Mouse (Mus musculus) myocyte (in vitro differentiated cells): ENCODE results near the gene Mip.

Experiments used
- MYOD1 ChIP-seq, 3 experiments: IDR thresholded peaks; one replicate each; pipeline ENCODE4 v1.6.1; 2011; ENCODE audit warnings: control low read depth in 2 of 3, low read depth in 2 of 3, mild to moderate bottlenecking in 2 of 3, moderate library complexity in 1 of 3; ENCODE audit not compliant: insufficient read length in 2 of 3, control insufficient read depth in 1 of 3
- TCF12 ChIP-seq: IDR thresholded peaks from one replicate; pipeline ENCODE4 v1.6.1; 2011; ENCODE audit warnings: mild to moderate bottlenecking, control low read depth; ENCODE audit not compliant: poor library complexity, insufficient read depth, severe bottlenecking

GRCm38 (mm10) chr10:128270866-128271265, 45.2 kb downstream of the Mip start:
- TF ChIP-seq MYOD1 (IDR thresholded peaks at IDR 0.05; ENCODE audit: control insufficient read depth in 1 of 3, insufficient read length in 2 of 3, low read depth in 2 of 3), result no peak
- no peak for TF ChIP-seq TCF12
